Mouse (Mus musculus) heart, adult 2 months (tissue): ENCODE measurements around the gene Tubgcp5.
A peak's percentile ranks its signal among the peaks of the same experiment; 100 is the strongest.

Experiments
- CTCF ChIP-seq: fragments of 200-600 bp; IDR thresholded peaks from 2 replicates; pipeline ENCODE4 v1.8.1; 2022; ENCODE audit warnings: antibody characterized with exemption, mild to moderate bottlenecking, moderate library complexity
- POLR2A ChIP-seq: fragments of 200-500 bp; IDR thresholded peaks from 2 replicates; pipeline ENCODE4 v1.6.1; 2011; ENCODE audit warnings: mild to moderate bottlenecking, low read depth, low read length, control low read depth; ENCODE audit not compliant: insufficient read depth

GRCm38 (mm10) chr7:55841977-55842503 lies 48.1 kb downstream of the Tubgcp5 start:
- TF ChIP-seq CTCF (0 out of 2 replicates have a peak, but pooled peaks have one; percentile 9), POLR2A (peak; percentile 74)
